Mouse (Mus musculus): ENCODE results near the gene Camkk2. TPM values are rescaled to one million over a fixed set of nuclear protein-coding genes. Genes with fewer than 3 reads are reported as not detected.

The Camkk2 gene
- polyA plus RNA-seq, 1 experiment from 2014 or later = 29.2 TPM

GRCm38 (mm10) chr5:122726068-122726467, 53.1 kb downstream of the Camkk2 start:
- 14% methylated on average over 7 of the region's 7 CpGs for whole genome bisulfite sequencing
- Histone ChIP-seq H3K27me3 (replicated peaks; ENCODE audit: insufficient read depth, low read length) (no peaks in the 10 kb centered on the region), H3K9ac (replicated peaks; ENCODE audit: low read depth) (no peak overlapping the region), H3K36me3 (ENCODE audit: insufficient read depth, low read length) (no peaks in the 10 kb centered on the region), H3K27ac (ENCODE audit: low read length) (no peak overlapping the region), H3K4me2 (replicated peaks; ENCODE audit: low read depth, low read length) (no peak overlapping the region), H3K4me3 (ENCODE audit: low read depth, low read length) (no peak overlapping the region), H3K9me3 (ENCODE audit: low read length) (no peaks in the 10 kb centered on the region), H3K4me1 (ENCODE audit: insufficient read depth, low read depth, low read length) (no peaks in the 10 kb centered on the region)
- peak; percentile 89 for TF ChIP-seq CTCF (IDR thresholded peaks at IDR 0.05)
- TF ChIP-seq EP300 (IDR thresholded peaks at IDR 0.05) = no peak
- ATAC-seq (peak; percentile 43), DNase-seq (ENCODE audit: low spot score) (peak; percentile 78)

DNA sequence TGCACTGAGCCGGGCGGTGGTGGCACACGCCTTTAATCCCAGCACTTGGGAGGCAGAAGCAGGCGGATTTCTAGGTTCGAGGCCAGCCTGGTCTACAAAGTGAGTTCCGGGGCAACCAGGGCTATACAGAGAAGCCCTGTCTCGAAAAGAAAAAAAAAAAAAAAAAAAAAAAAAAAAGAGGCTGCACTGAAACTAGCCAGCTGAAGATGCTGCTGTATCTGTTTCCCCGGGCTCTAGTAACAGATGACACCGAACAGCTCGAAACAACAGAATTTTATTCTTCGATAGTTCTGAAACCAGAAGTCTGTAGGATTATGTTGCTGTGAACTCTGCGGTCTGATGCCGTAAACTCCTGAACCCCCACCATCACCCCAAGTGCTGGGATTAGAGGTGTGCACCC, 53.8 kb downstream of the Camkk2 start:
- 85% methylated on average over 13 of the region's 13 CpGs for WGBS
- no peak overlapping the region for H3K27ac ChIP-seq (ENCODE audit: low read length)
- no peak overlapping the region for H3K4me3 ChIP-seq (ENCODE audit: low read depth, low read length)
- DNase-seq (ENCODE audit: low spot score) = no peak
- no peaks in the 10 kb centered on the region for H3K9me3 ChIP-seq (ENCODE audit: low read length)
- no peaks in the 10 kb centered on the region for H3K36me3 ChIP-seq (ENCODE audit: insufficient read depth, low read length)
- H3K27me3 ChIP-seq (replicated peaks; ENCODE audit: insufficient read depth, low read length) = no peaks in the 10 kb centered on the region
- no peak for ATAC-seq
- H3K4me2 ChIP-seq (replicated peaks; ENCODE audit: low read depth, low read length) = no peak overlapping the region
- TF ChIP-seq CTCF (IDR thresholded peaks at IDR 0.05) (no peak), EP300 (IDR thresholded peaks at IDR 0.05) (no peak)
- no peaks in the 10 kb centered on the region for H3K4me1 ChIP-seq (ENCODE audit: insufficient read depth, low read depth, low read length)
- no peak overlapping the region for H3K9ac ChIP-seq (replicated peaks; ENCODE audit: low read depth)

DNA sequence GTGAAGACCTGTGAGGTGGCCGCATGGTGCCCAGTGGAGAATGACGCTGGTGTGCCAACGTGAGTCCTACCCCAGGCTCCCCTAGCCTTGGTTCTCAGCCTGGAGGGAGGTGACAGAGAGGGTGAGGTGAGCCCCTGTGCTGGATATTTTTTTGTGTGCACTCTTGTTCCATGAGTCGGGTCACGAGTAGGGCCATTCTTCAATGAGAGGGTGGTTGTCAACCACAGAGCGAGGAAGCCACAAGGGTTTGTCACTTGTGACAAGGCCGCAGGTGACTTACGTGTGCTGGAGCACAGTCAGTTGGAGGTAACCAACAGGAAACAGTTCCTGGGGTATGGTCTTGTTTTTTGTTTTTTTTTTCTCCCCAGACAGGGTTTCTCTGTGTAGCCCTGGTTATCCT, 60.0 kb downstream of the Camkk2 start:
- H3K9ac ChIP-seq (replicated peaks; ENCODE audit: low read depth) = no peak overlapping the region
- no peaks in the 10 kb centered on the region for H3K27me3 ChIP-seq (replicated peaks; ENCODE audit: insufficient read depth, low read length)
- TF ChIP-seq EP300 (IDR thresholded peaks at IDR 0.05) = no peak
- no peak for TF ChIP-seq CTCF (IDR thresholded peaks at IDR 0.05)
- no peaks in the 10 kb centered on the region for H3K9me3 ChIP-seq (ENCODE audit: low read length)
- 0 out of 2 replicates have a peak, but pooled peaks cover 4% of the 10 kb centered on the region for H3K36me3 ChIP-seq (ENCODE audit: insufficient read depth, low read length)
- H3K4me2 ChIP-seq (replicated peaks; ENCODE audit: low read depth, low read length) = no peak overlapping the region
- WGBS = 95% methylated on average over 8 of the region's 8 CpGs
- no peak overlapping the region for H3K4me3 ChIP-seq (ENCODE audit: low read depth, low read length)
- no peak for ATAC-seq
- no peak overlapping the region for H3K27ac ChIP-seq (ENCODE audit: low read length)
- no peak for DNase-seq (ENCODE audit: low spot score)
- no peaks in the 10 kb centered on the region for H3K4me1 ChIP-seq (ENCODE audit: insufficient read depth, low read depth, low read length)

DNA sequence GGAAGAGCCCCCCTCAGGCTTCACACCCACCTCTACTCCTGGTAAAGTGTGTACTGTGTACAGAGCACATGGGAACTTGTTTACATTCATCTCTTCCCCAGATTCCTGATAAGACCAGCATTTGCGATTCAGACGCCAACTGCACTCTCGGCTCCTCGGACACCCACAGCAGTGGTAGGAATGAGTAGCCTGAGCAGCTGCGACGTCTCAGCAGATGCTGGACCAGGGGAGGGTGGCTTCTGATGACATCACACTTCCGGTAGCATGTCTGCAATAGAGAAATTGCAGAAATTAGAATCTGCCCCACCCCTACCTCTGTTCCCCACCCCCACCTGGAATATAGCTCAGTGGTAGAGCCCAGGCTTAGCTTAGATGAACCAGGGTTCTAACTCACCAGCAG, 60.8 kb downstream of the Camkk2 start:
- no peak for TF ChIP-seq CTCF (IDR thresholded peaks at IDR 0.05)
- no peak for TF ChIP-seq EP300 (IDR thresholded peaks at IDR 0.05)
- 26% methylated on average over 7 of the region's 7 CpGs for WGBS
- no peaks in the 10 kb centered on the region for H3K9me3 ChIP-seq (ENCODE audit: low read length)
- no peak overlapping the region for H3K4me2 ChIP-seq (replicated peaks; ENCODE audit: low read depth, low read length)
- ATAC-seq = peak; percentile 67
- H3K27me3 ChIP-seq (replicated peaks; ENCODE audit: insufficient read depth, low read length) = no peaks in the 10 kb centered on the region
- no peaks in the 10 kb centered on the region for H3K4me1 ChIP-seq (ENCODE audit: insufficient read depth, low read depth, low read length)
- no peak overlapping the region for H3K4me3 ChIP-seq (ENCODE audit: low read depth, low read length)
- H3K27ac ChIP-seq (ENCODE audit: low read length) = no peak overlapping the region
- DNase-seq (ENCODE audit: low spot score) = peak; percentile 68
- 0 out of 2 replicates have a peak, but pooled peaks cover 4% of the 10 kb centered on the region for H3K36me3 ChIP-seq (ENCODE audit: insufficient read depth, low read length)
- H3K9ac ChIP-seq (replicated peaks; ENCODE audit: low read depth) = no peak overlapping the region

DNA sequence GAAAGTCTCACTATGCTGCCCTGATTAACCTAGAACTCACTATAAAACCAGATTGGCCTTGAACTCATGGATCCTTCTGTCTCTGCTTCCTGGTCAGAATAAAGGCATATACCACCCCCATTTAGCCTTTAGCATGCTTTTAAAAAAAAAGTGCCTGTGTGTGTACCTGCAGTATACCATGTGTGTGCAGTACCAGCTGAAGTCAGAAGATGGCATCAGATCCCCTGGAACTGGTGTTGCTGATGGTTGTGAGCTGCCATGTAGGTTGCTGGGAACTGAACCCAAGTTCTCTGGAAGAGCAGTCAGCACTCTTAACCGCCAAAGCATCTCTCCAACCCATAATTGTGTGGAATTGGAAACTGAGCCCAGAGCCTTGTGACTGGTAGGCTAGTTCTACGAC, 62.4 kb downstream of the Camkk2 start:
- 100% methylated on average over 2 of the region's 2 CpGs for WGBS
- no peak for ATAC-seq
- TF ChIP-seq CTCF (IDR thresholded peaks at IDR 0.05) = peak; percentile 21; the same call in 1 of the 2 replicates
- no peak for TF ChIP-seq EP300 (IDR thresholded peaks at IDR 0.05)

GRCm38 (mm10) chr5:122715723-122716122, 63.5 kb downstream of the Camkk2 start:
- H3K4me3 ChIP-seq (ENCODE audit: low read depth, low read length) = no peak overlapping the region
- no peak for ATAC-seq
- H3K27ac ChIP-seq (ENCODE audit: low read length) = no peak overlapping the region
- no peaks in the 10 kb centered on the region for H3K4me1 ChIP-seq (ENCODE audit: insufficient read depth, low read depth, low read length)
- 57% methylated on average over 1 of the region's 1 CpGs for WGBS
- no peaks in the 10 kb centered on the region for H3K27me3 ChIP-seq (replicated peaks; ENCODE audit: insufficient read depth, low read length)
- TF ChIP-seq EP300 (IDR thresholded peaks at IDR 0.05) (no peak), CTCF (IDR thresholded peaks at IDR 0.05) (no peak)
- H3K9ac ChIP-seq (replicated peaks; ENCODE audit: low read depth) = no peak overlapping the region
- no peak for DNase-seq (ENCODE audit: low spot score)
- no peak overlapping the region for H3K4me2 ChIP-seq (replicated peaks; ENCODE audit: low read depth, low read length)
- H3K36me3 ChIP-seq (ENCODE audit: insufficient read depth, low read length) = 0 out of 2 replicates have a peak, but pooled peaks cover 4% of the 10 kb centered on the region
- no peaks in the 10 kb centered on the region for H3K9me3 ChIP-seq (ENCODE audit: low read length)

More for the DNA sequence above, 62.4 kb downstream of the Camkk2 start:
- DNase-seq (ENCODE audit: low spot score) = no peak
- no peaks in the 10 kb centered on the region for H3K9me3 ChIP-seq (ENCODE audit: low read length)
- no peak overlapping the region for H3K9ac ChIP-seq (replicated peaks; ENCODE audit: low read depth)
- no peak overlapping the region for H3K4me3 ChIP-seq (ENCODE audit: low read depth, low read length)
- H3K27ac ChIP-seq (ENCODE audit: low read length) = no peak overlapping the region
- no peaks in the 10 kb centered on the region for H3K27me3 ChIP-seq (replicated peaks; ENCODE audit: insufficient read depth, low read length)
- no peak overlapping the region for H3K4me2 ChIP-seq (replicated peaks; ENCODE audit: low read depth, low read length)
- H3K4me1 ChIP-seq (ENCODE audit: insufficient read depth, low read depth, low read length) = no peaks in the 10 kb centered on the region
- H3K36me3 ChIP-seq (ENCODE audit: insufficient read depth, low read length) = 0 out of 2 replicates have a peak, but pooled peaks cover 4% of the 10 kb centered on the region

GRCm38 (mm10) chr5:122708819-122709218, 70.4 kb downstream of the Camkk2 start:
- Histone ChIP-seq H3K36me3 (ENCODE audit: insufficient read depth, low read length) (no peaks in the 10 kb centered on the region), H3K9me3 (ENCODE audit: low read length) (no peaks in the 10 kb centered on the region), H3K4me1 (ENCODE audit: insufficient read depth, low read depth, low read length) (peaks cover 6% of the 10 kb centered on the region; the same call in 1 of the 2 replicates), H3K9ac (replicated peaks; ENCODE audit: low read depth) (no peak overlapping the region), H3K27ac (ENCODE audit: low read length) (no peak overlapping the region), H3K4me2 (replicated peaks; ENCODE audit: low read depth, low read length) (0 out of 2 replicates have a peak overlapping the region, but pooled peaks have one; percentile 85), H3K27me3 (replicated peaks; ENCODE audit: insufficient read depth, low read length) (no peaks in the 10 kb centered on the region), H3K4me3 (ENCODE audit: low read depth, low read length) (no peak overlapping the region)
- ATAC-seq = no peak
- TF ChIP-seq CTCF (IDR thresholded peaks at IDR 0.05) (no peak), EP300 (IDR thresholded peaks at IDR 0.05) (no peak)
- DNase-seq (ENCODE audit: low spot score) = no peak
- WGBS = 84% methylated on average over 6 of the region's 6 CpGs
